Mouse (Mus musculus) hindbrain, embryonic 15.5 days (tissue): ENCODE data around the gene Mroh9. TPM values are rescaled to one million over a fixed set of nuclear protein-coding genes. Genes with fewer than 3 reads are reported as not detected.

Source experiments
- ATAC-seq: fragments of 200-750 bp; cut with Nextera tagmentation; 2 replicates; pipeline ENCODE4 v1.8.0; 2017; ENCODE audit warnings: low read depth, moderate number of reproducible peaks, moderate TSS enrichment; ENCODE audit not compliant: low FRiP score
- H3K27ac ChIP-seq: fragments of 300-500 bp; sonication (generic); replicated peaks from 2 replicates; pipeline ENCODE4 v1.5.1; 2015; ENCODE audit warnings: mild to moderate bottlenecking, inconsistent platforms
- H3K27me3 ChIP-seq: fragments of 300-500 bp; sonication (generic); 2 replicates; pipeline ENCODE4 v1.6.1; 2015; ENCODE audit warnings: control low read depth, inconsistent platforms
- H3K36me3 ChIP-seq: fragments of 300-500 bp; sonication (generic); 2 replicates; pipeline ENCODE4 v1.6.1; 2015; ENCODE audit warnings: control low read depth, inconsistent platforms
- H3K4me1 ChIP-seq: fragments of 300-500 bp; sonication (generic); replicated peaks from 2 replicates; pipeline ENCODE4 v1.6.1; 2015; ENCODE audit warnings: control low read depth, inconsistent platforms
- H3K4me2 ChIP-seq: fragments of 300-500 bp; sonication (generic); 2 replicates; pipeline ENCODE4 v1.6.1; 2015; ENCODE audit warnings: moderate library complexity, mild to moderate bottlenecking, inconsistent platforms
- H3K4me3 ChIP-seq: fragments of 300-500 bp; sonication (generic); 2 replicates; pipeline ENCODE4 v1.5.1; 2015; ENCODE audit warnings: mild to moderate bottlenecking, inconsistent platforms
- H3K9ac ChIP-seq: fragments of 300-500 bp; sonication (generic); 2 replicates; pipeline ENCODE4 v1.6.1; 2015; ENCODE audit warnings: inconsistent platforms
- H3K9me3 ChIP-seq: fragments of 300-500 bp; sonication (generic); 2 replicates; pipeline ENCODE4 v1.6.1; 2016; ENCODE audit warnings: control low read depth, inconsistent platforms
- WGBS: fragments of 180-500 bp; shearing (Covaris S2); methylation state at CpG from one replicate; pipeline ENCODE4 v1.1.7; 2015; 5-methylcytosine and 5-hydroxymethylcytosine counted together
- polyA plus RNA-seq: library from polyadenylated mRNA; unstranded; fragments of >200 nt; fragmentation: Nextera tagmentation; extraction: Ambion mirVana; gene quantifications from 2 replicates; pipeline ENCODE4 v1.2.1, GENCODE M21; 2015

Gene Mroh9
- polyA plus RNA-seq, 1 experiment from 2014 or later = not detected

GRCm38 (mm10) chr1:163057363-163057762 lies 28.1 kb downstream of the Mroh9 start:
- 34% methylated on average over 2 of the region's 2 CpGs for WGBS
- Histone ChIP-seq H3K9me3 (no peaks in the 10 kb centered on the region), H3K27ac (no peak overlapping the region), H3K4me3 (no peak overlapping the region), H3K36me3 (no peaks in the 10 kb centered on the region), H3K27me3 (no peaks in the 10 kb centered on the region), H3K4me2 (no peak overlapping the region), H3K9ac (no peak overlapping the region), H3K4me1 (no peaks in the 10 kb centered on the region)
- ATAC-seq = no peak

- H3K27ac ChIP-seq = no peak overlapping the region
- H3K4me3 ChIP-seq = no peak overlapping the region
- ATAC-seq = no peak
- H3K9ac ChIP-seq = no peak overlapping the region
- no peak overlapping the region for H3K4me2 ChIP-seq
- H3K27me3 ChIP-seq = no peaks in the 10 kb centered on the region
- no peaks in the 10 kb centered on the region for H3K4me1 ChIP-seq
- no peaks in the 10 kb centered on the region for H3K9me3 ChIP-seq
- H3K36me3 ChIP-seq = no peaks in the 10 kb centered on the region
These were observed 29.8 kb downstream of the Mroh9 start for GRCm38 (mm10) chr1:163055629-163056028.

- Histone ChIP-seq H3K9me3 (no peaks in the 10 kb centered on the region), H3K4me1 (no peaks in the 10 kb centered on the region), H3K4me2 (no peak overlapping the region), H3K36me3 (no peaks in the 10 kb centered on the region), H3K4me3 (no peak overlapping the region), H3K9ac (no peak overlapping the region), H3K27me3 (no peaks in the 10 kb centered on the region), H3K27ac (no peak overlapping the region)
- ATAC-seq = no peak
These were observed 62.4 kb downstream of the Mroh9 start for GRCm38 (mm10) chr1:163023075-163023474.

GRCm38 (mm10) chr1:163009220-163009619 lies 76.2 kb downstream of the Mroh9 start:
- no peaks in the 10 kb centered on the region for H3K36me3 ChIP-seq
- no peaks in the 10 kb centered on the region for H3K9me3 ChIP-seq
- no peak overlapping the region for H3K4me2 ChIP-seq
- no peak overlapping the region for H3K27ac ChIP-seq
- ATAC-seq = no peak
- 73% methylated on average over 3 of the region's 3 CpGs for WGBS
- no peaks in the 10 kb centered on the region for H3K27me3 ChIP-seq
- no peak overlapping the region for H3K4me3 ChIP-seq
- no peak overlapping the region for H3K9ac ChIP-seq
- no peaks in the 10 kb centered on the region for H3K4me1 ChIP-seq

GRCm38 (mm10) chr1:163003496-163003895 lies 82.0 kb downstream of the Mroh9 start:
- H3K4me2 ChIP-seq = no peak overlapping the region
- no peaks in the 10 kb centered on the region for H3K4me1 ChIP-seq
- WGBS = 89% methylated on average over 2 of the region's 2 CpGs
- no peaks in the 10 kb centered on the region for H3K9me3 ChIP-seq
- no peak overlapping the region for H3K9ac ChIP-seq
- H3K27ac ChIP-seq = no peak overlapping the region
- no peaks in the 10 kb centered on the region for H3K36me3 ChIP-seq
- no peak overlapping the region for H3K4me3 ChIP-seq
- H3K27me3 ChIP-seq = no peaks in the 10 kb centered on the region
- no peak for ATAC-seq

- Histone ChIP-seq H3K36me3 (no peaks in the 10 kb centered on the region), H3K9me3 (no peaks in the 10 kb centered on the region), H3K4me3 (no peak overlapping the region), H3K27me3 (no peaks in the 10 kb centered on the region), H3K4me2 (no peak overlapping the region), H3K27ac (no peak overlapping the region), H3K9ac (no peak overlapping the region), H3K4me1 (no peaks in the 10 kb centered on the region)
- no peak for ATAC-seq
- WGBS = 79% methylated on average over 4 of the region's 4 CpGs
These were observed 84.1 kb downstream of the Mroh9 start for GRCm38 (mm10) chr1:163001271-163001829.

- WGBS = 95% methylated on average over 3 of the region's 3 CpGs
- H3K27me3 ChIP-seq = no peaks in the 10 kb centered on the region
- no peaks in the 10 kb centered on the region for H3K4me1 ChIP-seq
- no peak overlapping the region for H3K9ac ChIP-seq
- H3K9me3 ChIP-seq = no peaks in the 10 kb centered on the region
- H3K27ac ChIP-seq = no peak overlapping the region
- H3K4me3 ChIP-seq = no peak overlapping the region
- H3K4me2 ChIP-seq = no peak overlapping the region
- no peak for ATAC-seq
- no peaks in the 10 kb centered on the region for H3K36me3 ChIP-seq
These were observed 97.9 kb downstream of the Mroh9 start for GRCm38 (mm10) chr1:162987546-162987945.

GRCm38 (mm10) chr1:162986777-162987176 lies 98.7 kb downstream of the Mroh9 start:
- Histone ChIP-seq H3K4me3 (no peak overlapping the region), H3K4me1 (no peaks in the 10 kb centered on the region), H3K27me3 (no peaks in the 10 kb centered on the region), H3K36me3 (no peaks in the 10 kb centered on the region), H3K4me2 (no peak overlapping the region), H3K9ac (no peak overlapping the region), H3K27ac (no peak overlapping the region), H3K9me3 (no peaks in the 10 kb centered on the region)
- WGBS = 97% methylated on average over 1 of the region's 1 CpGs
- ATAC-seq = no peak

- H3K9me3 ChIP-seq = no peaks in the 10 kb centered on the region
- no peak overlapping the region for H3K4me3 ChIP-seq
- no peak overlapping the region for H3K9ac ChIP-seq
- H3K4me1 ChIP-seq = no peaks in the 10 kb centered on the region
- no peak overlapping the region for H3K27ac ChIP-seq
- no peaks in the 10 kb centered on the region for H3K36me3 ChIP-seq
- no peaks in the 10 kb centered on the region for H3K27me3 ChIP-seq
- 94% methylated on average over 2 of the region's 2 CpGs for WGBS
- H3K4me2 ChIP-seq = no peak overlapping the region
- ATAC-seq = no peak
These were observed 99.2 kb downstream of the Mroh9 start for GRCm38 (mm10) chr1:162986121-162986748.

GRCm38 (mm10) chr1:162984428-162984827 lies 101.0 kb downstream of the Mroh9 start, which contains the start of gene Fmo3:
Gene Fmo3 (minus strand): TSS chr1:162984528.
- Histone ChIP-seq H3K9me3 (no peaks in the 10 kb centered on the region), H3K4me2 (no peak within 1 kb of the TSS), H3K27me3 (no peaks in the 10 kb centered on the region), H3K36me3 (no peaks in the 10 kb centered on the region), H3K4me1 (no peaks in the 10 kb centered on the region), H3K9ac (no peak within 1 kb of the TSS), H3K27ac (no peak within 1 kb of the TSS), H3K4me3 (no peak within 1 kb of the TSS)
- WGBS = 86% methylated on average over 1 of the region's 1 CpGs
- no peak for ATAC-seq

Other genes starting within 250 kb of the Mroh9 start
- gene Fmo1, start 219.1 kb downstream of the Mroh9 start, polyA plus RNA-seq = 28.9 and 31.1 TPM in 2 replicates
- 0.19 and 0.42 TPM in 2 replicates for gene Fmo2, start 186.9 kb downstream of the Mroh9 start, polyA plus RNA-seq
- gene Fmo6, start 148.2 kb downstream of the Mroh9 start, polyA plus RNA-seq = not detected in 2 replicates
- not detected in 2 replicates for gene Fmo3, start 101.1 kb downstream of the Mroh9 start, polyA plus RNA-seq
- gene Prrx1, start 228.0 kb upstream of the Mroh9 start, polyA plus RNA-seq = 4.1 and 5.2 TPM in 2 replicates